Mouse (Mus musculus): ENCODE results near the gene Rhd. TPM values are rescaled to one million over a fixed set of nuclear protein-coding genes. Genes with fewer than 3 reads are reported as not detected.

Gene Rhd
- total RNA-seq, 2 experiments from 2014 or later: not detected

DNA sequence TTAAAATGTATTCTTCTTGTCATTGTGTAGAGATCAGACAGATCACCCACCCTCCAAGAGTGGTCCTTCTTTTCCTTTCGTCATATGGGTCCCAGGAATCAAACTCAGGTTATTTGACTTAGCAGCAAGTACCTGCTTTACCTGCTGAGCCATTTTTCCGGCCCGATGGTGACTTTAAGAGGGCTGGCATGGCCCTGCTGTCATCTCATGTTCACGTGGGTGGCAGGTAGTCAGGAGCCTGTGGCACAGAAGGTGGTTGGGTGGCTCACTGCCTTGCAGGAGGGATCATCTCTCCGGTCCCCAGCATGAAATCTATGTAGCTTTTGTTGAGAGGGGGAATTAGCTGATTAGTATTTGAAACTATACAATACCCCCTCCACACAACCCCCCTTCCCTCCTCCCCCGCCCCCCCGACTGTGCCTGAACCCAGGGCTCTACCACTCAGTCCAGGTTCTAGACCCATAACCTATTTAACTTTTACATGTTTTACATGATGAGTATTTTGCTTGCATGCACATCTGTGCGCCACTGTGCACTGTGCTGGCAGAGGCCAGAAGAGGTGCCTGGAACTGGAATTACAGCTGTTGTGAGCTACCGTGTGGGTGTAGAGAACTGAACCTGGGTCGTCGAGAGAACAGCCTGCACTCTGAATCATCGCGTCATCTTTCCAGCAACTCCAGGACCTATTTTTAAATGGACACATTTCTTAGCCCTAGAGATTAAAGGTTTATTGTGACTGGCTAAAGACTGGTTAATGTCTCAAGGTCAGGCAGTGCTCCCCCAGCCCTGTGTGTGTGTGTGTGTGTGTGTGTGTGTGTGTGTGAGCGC, 51.1 kb downstream of the Rhd start:
- H3K27ac ChIP-seq: peak overlapping the region; percentile 83
- H3K4me3 ChIP-seq: peak overlapping the region; percentile 82
- no peak for DNase-seq (ENCODE audit: extremely low spot score in 1 of 2, low spot score in 2 of 2)
- no peak for TF ChIP-seq CTCF (IDR thresholded peaks at IDR 0.05)
- intact Hi-C loops (cut with DNase I): no loop called here

DNA sequence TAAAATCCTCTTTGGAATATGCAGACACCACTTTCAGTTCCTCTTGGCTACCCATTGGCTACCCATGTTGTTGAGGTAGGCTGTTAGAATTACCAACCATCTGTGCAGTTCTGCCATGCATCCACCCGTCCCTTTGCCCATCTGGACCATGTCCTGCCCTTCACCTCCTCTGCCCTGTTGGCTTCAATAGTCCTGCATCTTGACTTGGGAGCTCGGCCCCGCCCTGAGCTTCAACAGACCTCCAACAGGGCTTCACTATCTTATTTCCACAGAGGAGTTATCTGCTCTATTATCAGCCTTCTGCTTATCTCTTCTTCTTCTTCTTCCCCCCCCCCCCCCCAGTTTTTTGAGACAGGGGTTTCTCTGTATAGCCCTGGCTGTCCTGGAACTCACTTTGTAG, 52.9 kb downstream of the Rhd start:
- Histone ChIP-seq H3K4me3 (no peak overlapping the region), H3K27ac (no peak overlapping the region)
- intact Hi-C loops (cut with DNase I): no loop called here
- no peak for TF ChIP-seq CTCF (IDR thresholded peaks at IDR 0.05)
- no peak for DNase-seq (ENCODE audit: extremely low spot score in 1 of 2, low spot score in 2 of 2)

DNA sequence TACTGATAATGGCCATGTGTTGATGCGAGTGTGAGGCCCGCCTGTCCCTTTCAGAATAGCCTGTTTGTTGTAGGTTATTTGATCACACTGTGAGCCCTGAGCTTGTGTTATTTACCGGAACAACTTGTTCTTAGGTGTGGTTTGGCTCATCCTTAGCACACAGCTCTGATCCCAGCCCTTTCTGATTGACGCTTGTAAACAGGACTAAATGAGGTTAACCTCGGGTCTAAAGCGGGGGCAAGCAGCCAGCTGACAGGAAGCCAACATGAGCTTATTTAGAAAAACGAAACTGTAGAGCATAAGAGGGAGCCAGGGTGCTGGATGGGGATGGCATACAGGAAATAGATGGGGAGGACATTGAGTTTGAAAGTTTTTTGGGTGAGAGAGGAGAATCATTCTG, 54.0 kb downstream of the Rhd start:
- Histone ChIP-seq H3K4me3 (no peak overlapping the region), H3K27ac (no peak overlapping the region)
- TF ChIP-seq CTCF (IDR thresholded peaks at IDR 0.05): no peak
- intact Hi-C loops (cut with DNase I): no loop called here
- DNase-seq (ENCODE audit: extremely low spot score in 1 of 2, low spot score in 2 of 2): no peak

DNA sequence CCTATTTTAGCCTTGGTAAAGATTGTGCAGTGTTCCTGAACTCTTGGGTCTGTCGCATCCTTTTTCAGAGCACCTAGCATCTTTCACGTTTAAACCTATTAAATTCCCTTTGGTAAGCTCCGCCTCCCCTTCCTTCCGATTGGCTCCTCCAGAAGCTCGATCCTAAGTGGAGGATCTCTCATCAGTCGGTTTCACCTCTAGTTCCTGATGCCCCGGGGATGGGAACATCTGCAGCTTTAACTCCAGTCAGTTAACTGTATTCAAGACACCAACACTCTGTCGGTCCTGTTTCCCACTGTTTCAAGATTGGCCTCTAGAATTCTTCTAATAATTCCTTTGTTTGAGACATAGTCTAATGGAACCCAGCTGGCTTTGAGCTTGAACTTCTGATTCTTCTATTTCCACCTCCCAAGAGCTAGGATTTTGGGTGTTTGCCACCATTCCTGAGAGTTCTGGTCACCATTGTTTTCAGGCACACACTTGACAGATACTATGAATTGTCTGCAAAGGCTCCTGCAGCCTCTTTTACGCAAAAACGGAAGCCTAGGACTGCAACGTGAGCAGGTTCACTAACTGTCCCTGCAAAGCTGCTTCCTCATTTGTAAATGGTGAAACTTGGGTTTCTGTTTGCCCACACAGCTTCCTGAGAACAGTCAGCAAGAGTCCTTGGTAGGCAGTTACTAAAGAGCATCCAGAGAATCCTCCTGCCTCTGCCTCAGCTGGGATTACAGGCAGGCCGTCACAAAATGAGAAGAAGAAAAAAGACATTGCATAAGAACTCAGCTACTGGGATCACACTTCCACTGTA, 55.6 kb downstream of the Rhd start:
- intact Hi-C loops (cut with DNase I): loop anchor here (5.0 kb wide), 1 partner anchor 68 kb away; the partner anchor contains the start of gene Maco1
- no peak for TF ChIP-seq CTCF (IDR thresholded peaks at IDR 0.05)
- H3K4me3 ChIP-seq: no peak overlapping the region
- H3K27ac ChIP-seq: no peak overlapping the region
- DNase-seq (ENCODE audit: extremely low spot score in 1 of 2, low spot score in 2 of 2): no peak

DNA sequence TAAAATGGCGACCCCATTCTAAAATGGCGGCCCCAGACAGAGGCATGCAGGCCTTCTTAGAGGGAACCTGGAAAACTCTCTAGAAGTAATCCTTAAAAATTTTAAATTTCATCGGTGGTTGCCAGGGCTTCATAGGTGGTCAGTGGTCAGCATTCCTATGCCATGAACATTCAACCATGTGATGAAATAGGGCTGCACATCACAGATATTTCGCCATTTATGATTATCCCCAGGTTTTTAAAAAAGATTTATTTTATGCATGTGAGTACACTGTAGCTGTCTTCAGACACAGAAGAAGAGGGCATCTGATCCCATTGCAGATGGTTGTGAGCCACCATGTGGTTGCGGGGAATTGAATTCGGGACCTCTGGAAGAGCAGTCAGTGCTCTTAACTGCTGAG, 56.3 kb downstream of the Rhd start:
- TF ChIP-seq CTCF (IDR thresholded peaks at IDR 0.05): no peak
- Histone ChIP-seq H3K27ac (no peak overlapping the region), H3K4me3 (no peak overlapping the region)
- DNase-seq (ENCODE audit: extremely low spot score in 1 of 2, low spot score in 2 of 2): no peak
- intact Hi-C loops (cut with DNase I): loop anchor here (5.0 kb wide), 1 partner anchor 68 kb away; the partner anchor contains the start of gene Maco1

DNA sequence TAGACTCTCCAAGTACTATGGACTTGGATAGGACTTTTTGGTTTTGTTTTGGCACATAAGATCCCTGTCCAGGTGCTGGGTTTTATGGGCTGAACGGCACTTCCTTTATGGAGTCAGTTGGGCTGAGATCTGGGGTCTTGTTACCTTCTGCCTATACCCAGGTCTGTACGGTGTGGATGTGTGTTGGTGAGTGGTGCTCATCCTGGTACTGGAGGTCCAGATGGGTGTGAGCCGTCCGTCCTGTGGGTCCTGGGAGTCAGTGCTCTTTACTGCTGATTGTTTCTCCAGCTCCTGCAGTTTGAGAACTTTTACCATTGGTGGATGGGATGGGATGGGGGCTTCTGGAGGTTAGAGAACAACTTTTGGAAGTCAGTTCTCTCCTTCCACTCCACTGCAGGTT, 57.4 kb downstream of the Rhd start:
- Histone ChIP-seq H3K4me3 (no peak overlapping the region), H3K27ac (no peak overlapping the region)
- TF ChIP-seq CTCF (IDR thresholded peaks at IDR 0.05): no peak
- no peak for DNase-seq (ENCODE audit: extremely low spot score in 1 of 2, low spot score in 2 of 2)
- intact Hi-C loops (cut with DNase I): loop anchor here (5.0 kb wide), 1 partner anchor 69 kb away; the partner anchor contains the start of gene Maco1

DNA sequence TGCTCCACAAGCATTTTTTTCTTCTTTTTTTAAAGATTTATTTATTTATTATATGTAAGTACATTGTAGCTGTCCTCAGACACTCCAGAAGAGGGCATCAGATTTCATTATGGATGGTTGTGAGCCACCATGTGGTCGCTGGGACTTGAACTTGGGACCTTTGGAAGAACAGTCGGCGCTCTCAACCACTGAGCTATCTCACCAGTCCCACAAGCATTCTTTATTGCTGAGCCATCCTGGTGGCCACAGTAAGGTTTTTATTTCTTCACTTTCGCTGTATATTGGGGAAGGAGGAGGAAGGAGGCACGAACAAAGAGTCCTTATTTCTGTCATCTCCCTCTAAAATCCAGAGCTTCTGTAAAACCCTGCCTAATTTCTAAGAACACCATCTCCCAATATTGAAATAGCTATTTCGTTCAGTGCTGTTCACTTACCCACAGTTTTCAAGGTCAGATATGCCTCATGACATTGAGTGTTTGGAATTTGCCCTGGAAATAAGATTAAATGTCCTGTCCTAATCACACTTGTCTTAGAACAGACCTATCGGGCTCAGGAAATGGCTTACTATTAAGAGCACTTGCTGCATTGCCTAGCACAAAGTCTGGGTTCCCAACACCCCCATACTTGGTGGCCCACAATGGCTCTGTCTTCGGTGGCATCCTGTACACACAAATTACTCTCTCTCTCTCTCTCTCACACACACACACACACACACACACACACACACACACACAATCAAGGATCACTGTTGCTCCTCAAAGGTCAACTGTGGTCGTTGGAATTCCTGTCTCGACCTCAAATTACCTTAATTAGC, 58.0 kb downstream of the Rhd start:
- no peak for DNase-seq (ENCODE audit: extremely low spot score in 1 of 2, low spot score in 2 of 2)
- TF ChIP-seq CTCF (IDR thresholded peaks at IDR 0.05): no peak; the same call in 1 of the 2 replicates
- peak overlapping the region; percentile 94 for H3K4me3 ChIP-seq
- peak overlapping the region; percentile 100 for H3K27ac ChIP-seq
- intact Hi-C loops (cut with DNase I): loop anchor here (5.0 kb wide), 1 partner anchor 70 kb away; the partner anchor contains the start of gene Maco1

DNA sequence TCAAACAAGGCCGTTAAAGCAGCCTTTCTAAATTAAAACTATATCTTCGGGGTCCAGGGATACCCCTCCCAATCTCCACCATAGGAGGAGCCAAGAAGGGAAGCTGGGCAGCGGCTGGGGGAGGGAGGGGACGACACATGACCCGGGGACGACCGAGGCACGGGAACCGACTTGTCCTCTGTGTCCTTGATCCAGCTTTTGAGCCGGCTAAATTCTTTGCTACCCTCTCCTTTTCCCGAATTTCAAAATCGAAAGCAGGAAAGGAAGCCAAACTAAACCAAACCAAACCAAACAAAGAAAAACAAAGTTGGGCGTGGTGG, 58.5 kb downstream of the Rhd start:
- TF ChIP-seq CTCF (IDR thresholded peaks at IDR 0.05): no peak
- peak; percentile 26 to 64 for DNase-seq (ENCODE audit: extremely low spot score in 1 of 2, low spot score in 2 of 2)
- intact Hi-C loops (cut with DNase I): loop anchor here (5.0 kb wide), 1 partner anchor 71 kb away; the partner anchor contains the start of gene Maco1
- Histone ChIP-seq H3K4me3 (peak overlapping the region; percentile 94), H3K27ac (peak overlapping the region; percentile 100)

DNA sequence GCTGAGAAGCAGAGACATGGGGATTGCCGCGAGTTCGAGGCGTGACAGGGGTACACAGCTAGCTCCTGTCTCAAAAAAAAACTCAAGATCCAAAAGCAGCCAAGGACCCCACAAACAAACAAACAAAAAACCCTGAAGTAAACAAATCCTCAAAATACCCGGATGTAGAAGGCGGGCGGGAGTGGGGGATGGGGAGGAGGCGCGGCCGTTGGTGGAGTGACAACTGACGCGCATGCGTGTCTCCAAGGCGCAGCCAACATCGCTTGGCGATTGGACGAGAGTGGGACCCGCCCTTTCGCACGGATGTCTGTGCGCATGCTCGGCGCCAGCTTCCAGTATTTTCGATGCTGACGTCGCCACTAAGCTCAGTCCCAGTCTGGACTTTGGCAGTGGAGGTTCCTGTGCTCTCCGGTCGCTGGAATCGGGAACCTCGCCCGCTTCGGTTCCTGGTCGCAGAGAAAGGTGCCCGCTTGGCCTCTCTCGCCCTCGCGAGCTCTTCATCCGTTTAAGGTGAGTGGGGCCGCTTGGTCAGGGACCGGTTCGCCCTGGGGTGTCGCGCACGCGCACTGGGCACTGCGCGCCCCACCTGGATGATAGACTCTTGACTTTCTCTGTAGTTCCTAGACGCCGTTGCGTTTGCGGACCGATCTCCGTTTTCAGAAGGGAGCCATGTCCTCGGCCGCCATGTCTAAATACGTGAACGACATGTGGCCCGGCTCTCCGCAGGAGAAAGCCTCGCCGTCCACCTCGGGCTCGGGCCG, 59.1 kb downstream of the Rhd start, which contains the start of gene Rsrp1:
Gene Rsrp1, plus strand, starts transcription at position 335 of the 761 bp plus-strand sequence.
- DNase-seq (ENCODE audit: extremely low spot score in 1 of 2, low spot score in 2 of 2): peak; percentile 97 to 98
- intact Hi-C loops (cut with DNase I): loop anchor here (5.0 kb wide), 1 partner anchor 71 kb away; the partner anchor contains the start of gene Maco1
- no peak for TF ChIP-seq CTCF (IDR thresholded peaks at IDR 0.05)
- Histone ChIP-seq H3K27ac (peak within 1 kb of the TSS; percentile 100), H3K4me3 (peak within 1 kb of the TSS; percentile 94)

DNA sequence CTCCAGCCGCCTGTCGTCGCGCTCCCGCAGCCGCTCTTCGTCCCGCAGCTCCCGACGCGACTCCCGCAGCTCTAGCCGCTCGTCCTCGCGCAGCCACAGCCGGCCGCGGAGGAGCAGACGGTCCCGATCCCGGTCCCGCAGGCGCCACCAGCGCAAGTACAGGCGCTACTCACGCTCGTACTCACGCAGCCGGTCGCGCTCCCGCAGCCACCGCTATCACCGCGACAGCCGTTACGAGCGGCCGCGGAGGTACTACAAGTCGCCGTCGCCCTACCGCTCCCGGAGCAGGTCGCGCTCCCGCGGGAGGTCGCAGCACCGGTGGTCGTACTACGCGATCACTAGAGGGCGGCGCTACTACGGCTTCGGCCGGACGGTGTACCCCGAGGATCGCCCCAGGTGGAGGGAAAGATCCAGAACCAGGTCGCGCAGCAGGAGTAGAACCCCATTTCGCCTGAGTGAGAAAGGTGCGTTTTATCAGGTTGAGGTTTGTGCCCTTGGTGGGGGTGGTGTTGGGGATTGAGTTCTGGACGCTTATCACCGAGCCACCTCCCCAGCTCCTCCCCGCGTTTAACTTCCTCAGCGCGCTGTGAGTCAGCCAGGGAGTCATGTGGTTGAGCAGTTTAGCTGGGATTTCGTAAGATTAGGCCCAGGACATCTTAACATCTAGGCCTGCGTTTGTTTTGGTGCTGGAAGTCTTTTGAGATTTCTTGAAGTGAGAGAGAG, 59.8 kb downstream of the Rhd start:
- H3K27ac ChIP-seq: peak overlapping the region; percentile 100
- H3K4me3 ChIP-seq: peak overlapping the region; percentile 94
- DNase-seq (ENCODE audit: extremely low spot score in 1 of 2, low spot score in 2 of 2): peak; percentile 32 to 45
- TF ChIP-seq CTCF (IDR thresholded peaks at IDR 0.05): no peak
- intact Hi-C loops (cut with DNase I): loop anchor here (5.0 kb wide), 1 partner anchor 72 kb away; the partner anchor contains the start of gene Maco1

Measured in left cerebral cortex, adult 2 months (tissue).